Mouse (Mus musculus): ENCODE data around the gene Lyrm7. TPM values are rescaled to one million over a fixed set of nuclear protein-coding genes. Genes with fewer than 3 reads are reported as not detected.
A peak's percentile ranks its signal among the peaks of the same experiment; 100 is the strongest.
"Not testable (repeated sequence)": the region's sequence is repeated elsewhere in the genome, so short reads cannot be mapped to it uniquely, and the experiment has no call there.

The Lyrm7 gene
- total RNA-seq (2015; ENCODE audit: low replicate concordance) (0.84 and 1.4 TPM in 2 replicates), total RNA-seq (2017; ENCODE audit: low replicate concordance) (1.2 and 1.4 TPM in 2 replicates)

- peak; percentile 96 for ATAC-seq (replicated peaks; ENCODE audit: low FRiP score, poor library complexity, severe bottlenecking)
These were observed at the start of gene Lyrm7 for GRCm38 (mm10) chr11:54860256-54861038. TSS of gene Lyrm7 (minus strand) at chr11:54860916.

DNA sequence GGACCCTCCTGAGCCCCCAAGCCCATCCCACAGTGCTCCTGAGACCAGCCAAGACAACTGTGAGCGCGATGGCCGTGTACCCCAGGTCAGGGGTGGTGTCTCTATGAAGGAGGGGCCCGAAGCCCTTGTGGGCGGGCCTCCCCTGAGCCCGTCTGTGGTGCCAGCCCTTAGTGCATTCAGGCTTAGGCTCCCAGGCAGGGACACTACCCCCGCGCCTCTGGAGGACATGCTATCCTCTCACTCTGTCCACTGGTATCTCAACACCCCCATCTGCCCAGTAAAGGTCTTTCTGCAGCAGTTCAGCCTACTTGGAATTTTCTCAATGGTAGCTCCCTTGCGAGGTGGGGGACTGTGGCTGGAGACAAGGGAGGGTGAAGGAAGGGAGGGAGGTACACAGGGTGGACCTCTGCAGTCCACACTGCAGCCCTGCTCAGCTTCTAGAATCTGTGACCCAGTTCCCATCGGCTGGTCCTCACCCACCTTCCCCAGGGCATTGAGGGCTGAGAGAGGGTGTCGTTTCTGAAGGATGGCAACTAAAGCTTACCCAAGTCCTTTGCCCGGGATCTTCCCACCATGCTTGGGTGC lies 49.5 kb upstream of the Lyrm7 start:
- no peak for ATAC-seq (replicated peaks; ENCODE audit: low FRiP score, poor library complexity, severe bottlenecking)

DNA sequence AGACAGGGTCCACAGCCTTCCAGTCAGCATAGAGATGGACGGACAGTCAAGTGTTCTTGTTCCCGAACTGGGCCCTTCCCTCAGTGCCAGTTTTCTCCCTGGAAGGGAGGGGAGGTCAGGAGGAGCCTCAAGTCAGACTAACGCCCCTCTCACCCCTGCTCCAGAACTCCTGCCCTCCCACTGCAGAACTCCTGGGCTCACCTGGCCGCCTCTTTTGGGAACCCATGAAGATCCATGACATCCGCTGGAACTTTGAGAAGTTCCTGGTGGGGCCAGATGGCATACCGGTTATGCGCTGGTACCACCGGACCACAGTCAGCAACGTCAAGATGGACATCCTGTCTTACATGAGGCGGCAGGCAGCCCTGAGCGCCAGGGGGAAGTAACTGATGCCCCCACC lies 48.6 kb upstream of the Lyrm7 start:
- no peak for ATAC-seq (replicated peaks; ENCODE audit: low FRiP score, poor library complexity, severe bottlenecking)

GRCm38 (mm10) chr11:54907259-54907658 lies 46.5 kb upstream of the Lyrm7 start:
- ATAC-seq (replicated peaks; ENCODE audit: low FRiP score, poor library complexity, severe bottlenecking), result no peak

DNA sequence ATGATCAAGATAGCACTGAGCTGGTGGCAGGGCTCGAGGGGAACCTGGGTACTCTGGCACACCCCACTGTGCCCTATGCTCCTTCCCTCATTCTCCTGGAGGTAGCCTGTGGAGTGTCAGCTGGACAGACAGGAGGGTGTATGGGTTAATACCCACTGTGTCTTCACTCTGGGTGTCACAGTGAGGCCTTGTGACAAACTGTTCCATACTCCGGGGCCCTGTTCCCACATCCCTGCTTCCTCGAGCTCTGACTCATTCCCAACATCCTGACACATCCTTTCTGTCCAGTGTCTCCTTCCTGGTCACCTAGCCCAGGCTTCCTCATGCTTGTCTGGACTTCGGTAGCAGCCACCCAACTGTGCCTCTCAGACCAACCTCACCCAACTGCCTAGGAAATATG lies 45.8 kb upstream of the Lyrm7 start:
- no peak for ATAC-seq (replicated peaks; ENCODE audit: low FRiP score, poor library complexity, severe bottlenecking)

DNA sequence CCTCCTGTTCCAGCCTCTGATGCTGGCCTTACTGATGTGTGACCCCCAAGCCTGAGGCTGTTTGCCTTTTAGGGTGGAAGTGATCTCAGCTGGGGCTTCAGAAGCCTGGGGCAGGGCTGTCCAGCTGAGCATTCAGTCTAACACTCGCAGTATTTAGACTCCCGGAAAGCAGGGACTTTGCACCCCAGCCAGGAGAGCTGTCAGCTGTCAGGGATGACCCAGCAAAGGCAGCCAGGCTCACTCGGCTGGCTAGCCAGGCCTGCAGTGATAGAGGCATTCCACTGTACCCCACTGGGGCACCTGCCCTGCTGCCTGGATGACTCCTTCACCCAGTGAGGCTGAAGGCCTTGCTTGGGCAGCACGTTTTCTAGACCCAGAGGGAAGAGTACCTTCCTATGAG lies 45.2 kb upstream of the Lyrm7 start:
- ATAC-seq (replicated peaks; ENCODE audit: low FRiP score, poor library complexity, severe bottlenecking), result no peak

- no peak for ATAC-seq (replicated peaks; ENCODE audit: low FRiP score, poor library complexity, severe bottlenecking)
These were observed 44.4 kb upstream of the Lyrm7 start for GRCm38 (mm10) chr11:54905086-54905485.

DNA sequence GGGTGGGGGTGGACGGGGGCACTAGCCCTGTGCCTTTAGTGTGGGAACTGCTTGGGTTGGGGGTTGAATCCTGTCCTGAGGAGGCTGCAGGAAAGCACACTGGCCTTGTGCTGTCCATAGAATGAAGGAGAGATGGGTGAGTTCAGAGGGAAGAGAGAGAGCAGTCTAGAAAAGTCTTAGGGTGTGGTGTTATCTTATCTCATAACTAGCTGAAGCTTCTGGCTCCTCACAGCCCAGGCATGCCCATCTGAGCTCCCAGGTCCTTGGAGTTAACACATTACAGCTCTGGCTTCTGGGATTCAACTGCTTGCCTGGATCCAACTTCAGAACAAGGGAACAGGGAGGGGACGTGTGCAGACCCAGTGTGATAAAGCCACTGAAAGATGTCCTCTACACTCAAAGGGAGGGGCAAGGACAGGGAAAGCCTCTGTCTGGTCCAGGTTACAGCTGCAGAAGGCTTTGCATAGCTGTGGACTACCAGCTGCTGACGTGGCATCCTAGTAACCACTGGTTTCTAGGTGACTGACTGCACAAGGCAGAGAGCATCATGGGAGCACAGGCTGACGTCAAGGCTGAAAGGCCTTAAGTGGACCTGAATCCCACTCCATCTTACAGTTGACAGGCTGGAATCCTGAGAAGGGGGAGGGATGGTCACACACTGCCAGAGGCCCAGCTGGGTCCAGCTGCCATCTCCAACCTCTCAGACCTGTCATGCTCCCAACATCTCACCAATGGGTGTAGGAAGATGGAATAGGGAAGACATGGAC lies 43.4 kb upstream of the Lyrm7 start:
- ATAC-seq (replicated peaks; ENCODE audit: low FRiP score, poor library complexity, severe bottlenecking), result no peak

DNA sequence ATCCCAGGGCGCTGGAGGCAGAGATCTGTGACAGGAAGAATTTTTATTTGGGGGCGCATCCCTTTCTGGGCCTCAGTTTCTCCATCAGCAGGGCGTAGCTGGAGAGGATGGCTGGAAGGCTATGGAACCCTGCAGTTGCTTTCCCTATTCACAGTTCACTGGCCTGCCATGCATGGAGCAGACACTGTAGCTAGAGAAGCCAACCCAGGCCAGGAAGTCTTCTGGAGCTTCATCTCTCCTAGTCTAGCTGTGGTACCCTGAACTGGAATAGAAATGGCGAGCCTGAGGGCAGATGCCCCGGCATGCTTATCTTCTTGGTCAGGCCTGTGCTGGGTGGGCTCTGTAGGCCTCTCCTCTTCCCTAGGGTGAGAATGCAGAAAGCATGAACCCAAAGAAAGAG lies 42.6 kb upstream of the Lyrm7 start:
- no peak for ATAC-seq (replicated peaks; ENCODE audit: low FRiP score, poor library complexity, severe bottlenecking)

- no peak for ATAC-seq (replicated peaks; ENCODE audit: low FRiP score, poor library complexity, severe bottlenecking)
These were observed 41.9 kb upstream of the Lyrm7 start, which contains the start of gene Gpx3 for GRCm38 (mm10) chr11:54902333-54903323. TSS of gene Gpx3 (plus strand) at chr11:54902453.

DNA sequence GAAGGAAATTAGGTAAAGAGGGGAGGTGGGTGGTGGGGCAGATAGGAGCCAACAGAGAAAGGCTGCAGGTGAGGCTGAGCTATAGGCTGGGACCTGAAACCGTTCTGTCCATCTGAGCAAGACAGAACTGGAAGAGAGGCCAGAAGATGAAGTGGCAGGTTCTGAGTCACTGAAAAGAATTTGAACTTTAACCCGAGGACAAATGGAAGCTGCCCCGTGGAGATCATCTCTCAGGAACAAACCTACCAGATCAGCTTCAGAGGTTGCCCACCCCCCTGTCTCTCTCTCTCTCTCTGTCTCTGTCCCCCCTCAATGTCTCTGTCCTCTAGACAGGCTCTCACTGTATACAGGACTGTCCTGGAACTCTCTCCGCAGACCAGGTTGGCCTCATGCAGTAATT lies 38.9 kb upstream of the Lyrm7 start:
- no peak for ATAC-seq (replicated peaks; ENCODE audit: low FRiP score, poor library complexity, severe bottlenecking)

- ATAC-seq (replicated peaks; ENCODE audit: low FRiP score, poor library complexity, severe bottlenecking), result no peak
These were observed 36.8 kb upstream of the Lyrm7 start for GRCm38 (mm10) chr11:54897470-54897869.

DNA sequence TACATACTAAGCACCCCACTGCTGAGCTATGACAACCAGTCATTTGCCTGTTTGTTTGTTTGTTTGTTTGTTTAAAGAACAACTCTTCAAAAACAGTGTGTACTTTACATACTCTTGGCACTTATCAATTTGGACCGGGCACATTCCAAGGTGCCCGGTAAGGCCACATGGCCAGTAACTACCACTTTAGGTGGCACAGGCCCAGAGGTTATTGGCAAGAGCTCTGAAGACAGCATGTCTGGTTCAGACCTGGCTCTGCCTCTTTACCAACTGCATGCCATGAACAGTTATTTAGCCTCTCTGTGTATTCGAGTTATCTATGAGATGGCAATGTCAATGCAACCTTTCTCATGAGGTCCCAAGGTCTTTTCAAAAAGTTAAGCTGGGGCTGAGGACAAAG lies 35.9 kb upstream of the Lyrm7 start:
- ATAC-seq (replicated peaks; ENCODE audit: low FRiP score, poor library complexity, severe bottlenecking), result not testable (repeated sequence)

- no peak for ATAC-seq (replicated peaks; ENCODE audit: low FRiP score, poor library complexity, severe bottlenecking)
These were observed 33.9 kb upstream of the Lyrm7 start for GRCm38 (mm10) chr11:54894589-54894988.

DNA sequence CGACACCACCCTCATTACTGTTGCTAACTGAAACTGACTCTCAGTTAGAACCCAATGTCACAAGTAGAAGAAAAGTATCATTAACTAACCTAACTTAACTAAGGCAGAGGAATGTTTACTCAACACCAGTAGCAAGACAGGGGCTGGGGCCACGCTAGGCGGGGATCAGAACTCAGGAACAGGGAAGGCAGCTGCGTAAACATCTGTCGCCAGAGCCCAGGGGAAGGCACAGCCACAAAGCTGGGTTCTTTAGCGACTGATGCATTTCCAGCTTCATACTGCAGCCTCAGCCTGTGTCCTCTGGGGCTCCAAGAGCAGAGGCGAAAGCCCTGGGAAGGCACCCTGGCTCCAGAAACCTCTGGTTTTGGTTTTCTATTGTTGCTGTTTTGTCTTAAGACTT lies 31.4 kb upstream of the Lyrm7 start:
- no peak for ATAC-seq (replicated peaks; ENCODE audit: low FRiP score, poor library complexity, severe bottlenecking)

- no peak for ATAC-seq (replicated peaks; ENCODE audit: low FRiP score, poor library complexity, severe bottlenecking)
These were observed 30.6 kb upstream of the Lyrm7 start for GRCm38 (mm10) chr11:54891341-54891740.

GRCm38 (mm10) chr11:54887927-54888326 lies 27.2 kb upstream of the Lyrm7 start:
- ATAC-seq (replicated peaks; ENCODE audit: low FRiP score, poor library complexity, severe bottlenecking), result no peak

- no peak for ATAC-seq (replicated peaks; ENCODE audit: low FRiP score, poor library complexity, severe bottlenecking)
These were observed 24.7 kb upstream of the Lyrm7 start for GRCm38 (mm10) chr11:54885406-54885805.

- no peak for ATAC-seq (replicated peaks; ENCODE audit: low FRiP score, poor library complexity, severe bottlenecking)
These were observed 24.2 kb upstream of the Lyrm7 start for GRCm38 (mm10) chr11:54884937-54885336.
